Mouse (Mus musculus) gastrocnemius, postnatal 4 days (tissue): ENCODE measurements around the gene Eef1g. TPM values are rescaled to one million over a fixed set of nuclear protein-coding genes. Genes with fewer than 3 reads are reported as not detected.

ENCODE experiments used
- DNase-seq, 2 experiments: peaks; one replicate each; pipeline ENCODE4 v3.0.0; 2021 to 2022; ENCODE audit warnings: low spot score in 2 of 2, mixed read lengths in 2 of 2
- total RNA-seq, 2 experiments: library from RNA; stranded (reverse); gene quantifications; 2 replicates each; pipeline ENCODE4 v1.2.3; 2021

The Eef1g gene
- total RNA-seq, 2 experiments from 2014 or later: 704 to 748 TPM

- no peak for DNase-seq
Measured at GRCm38 (mm10) chr19:9019298-9019697, 52.5 kb downstream of the Eef1g start.

- DNase-seq: peak in 1 of 2 experiments; percentile 32
Measured at GRCm38 (mm10) chr19:9023021-9023778, 56.4 kb downstream of the Eef1g start.

GRCm38 (mm10) chr19:9025562-9026257 lies 58.9 kb downstream of the Eef1g start:
- DNase-seq: no peak

GRCm38 (mm10) chr19:9026634-9027033 lies 59.8 kb downstream of the Eef1g start:
- DNase-seq: no peak

- no peak for DNase-seq
Measured at GRCm38 (mm10) chr19:9027795-9028194, 61.0 kb downstream of the Eef1g start.

Other genes starting within 250 kb of the Eef1g start
- gene Slc3a2, start 243.7 kb upstream of the Eef1g start, total RNA-seq: 10 to 100 TPM; 42.4 to 43.8 TPM
- 10 to 100 TPM; 34.5 to 35.1 TPM for gene Wdr74, start 231.2 kb upstream of the Eef1g start, total RNA-seq
- 1 to 10 TPM in 1 of 2 experiments, not detected in 1; 2.5 TPM for gene 1700092M07Rik, start 226.3 kb upstream of the Eef1g start, total RNA-seq
- gene Stx5a, start 225.6 kb upstream of the Eef1g start, total RNA-seq: 10 to 100 TPM; 59.1 to 60.5 TPM
- 10 to 100 TPM; 70.4 to 80.5 TPM for gene Nxf1, start 210.0 kb upstream of the Eef1g start, total RNA-seq
- gene Tmem223, start 196.0 kb upstream of the Eef1g start, total RNA-seq: 10 to 100 TPM; 71.4 to 85.6 TPM
- 10 to 100 TPM; 19.3 to 21.9 TPM for gene Tmem179b, start 192.6 kb upstream of the Eef1g start, total RNA-seq
- 10 to 100 TPM; 15.5 to 16.9 TPM for gene Taf6l, start 180.6 kb upstream of the Eef1g start, total RNA-seq
- 10 to 100 TPM; 61.0 to 65.4 TPM for gene Polr2g, start 168.5 kb upstream of the Eef1g start, total RNA-seq
- gene Zbtb3, start 164.5 kb upstream of the Eef1g start, total RNA-seq: 1 to 10 TPM; 1.4 to 1.5 TPM
- 10 to 100 TPM; 19.9 to 22.9 TPM for gene Ttc9c, start 147.7 kb upstream of the Eef1g start, total RNA-seq
- gene Hnrnpul2, start 147.0 kb upstream of the Eef1g start, total RNA-seq: 10 to 100 TPM; 61.3 to 71.0 TPM
- under 1 TPM in 1 of 2 experiments, not detected in 1; 0.67 TPM for gene AC129217.1, start 137.3 kb upstream of the Eef1g start, total RNA-seq
- 10 to 100 TPM; 22.1 to 24.2 TPM for gene Bscl2, start 129.6 kb upstream of the Eef1g start, total RNA-seq
- under 1 TPM; 0.17 to 0.26 TPM for gene Gng3, start 127.8 kb upstream of the Eef1g start, total RNA-seq
- gene Lrrn4cl, start 116.3 kb upstream of the Eef1g start, total RNA-seq: 10 to 100 TPM; 18.7 to 22.9 TPM
- gene Ubxn1, start 95.5 kb upstream of the Eef1g start, total RNA-seq: 100 to 1,000 TPM; 149 to 158 TPM
- 10 to 100 TPM; 48.1 to 49.3 TPM for gene Uqcc3, start 86.1 kb upstream of the Eef1g start, total RNA-seq
- 10 to 100 TPM in 1 of 2 experiments, 1 to 10 TPM in 1; 2.4 to 11.4 TPM for gene Lbhd1, start 83.3 kb upstream of the Eef1g start, total RNA-seq
- gene Gm49403, start 83.1 kb upstream of the Eef1g start, total RNA-seq: not detected
- 10 to 100 TPM; 30.0 to 30.9 TPM for gene 1810009A15Rik, start 78.2 kb upstream of the Eef1g start, total RNA-seq
- 1 to 10 TPM; 1.5 to 2.9 TPM for gene Gm49416, start 78.1 kb upstream of the Eef1g start, total RNA-seq
- gene Ints5, start 74.0 kb upstream of the Eef1g start, total RNA-seq: 10 to 100 TPM; 19.0 to 20.1 TPM
- gene Ganab, start 69.0 kb upstream of the Eef1g start, total RNA-seq: 10 to 100 TPM; 74.2 to 77.0 TPM
- gene B3gat3, start 46.7 kb upstream of the Eef1g start, total RNA-seq: 10 to 100 TPM; 29.6 to 31.6 TPM
- 1 to 10 TPM; 4.4 to 4.9 TPM for gene Rom1, start 37.7 kb upstream of the Eef1g start, total RNA-seq
- gene Eml3, start 37.5 kb upstream of the Eef1g start, total RNA-seq: 10 to 100 TPM; 24.3 to 26.7 TPM
- 10 to 100 TPM; 61.1 to 69.8 TPM for gene Mta2, start 25.2 kb upstream of the Eef1g start, total RNA-seq
- gene Tut1, start 13.2 kb upstream of the Eef1g start, total RNA-seq: 10 to 100 TPM; 12.7 to 14.9 TPM
- gene Ahnak, start 22.2 kb downstream of the Eef1g start, total RNA-seq: 100 to 1,000 TPM; 377 to 414 TPM
- 1 to 10 TPM; 1.7 to 5.3 TPM for gene Scgb1a1, start 120.9 kb downstream of the Eef1g start, total RNA-seq
- gene Asrgl1, start 168.6 kb downstream of the Eef1g start, total RNA-seq: 10 to 100 TPM; 11.5 to 14.4 TPM